Mouse (Mus musculus) cerebellum, adult 2 months (tissue): ENCODE measurements around the gene Ndufa12. TPM values are rescaled to one million over a fixed set of nuclear protein-coding genes. Genes with fewer than 3 reads are reported as not detected.

Experiments used
- DNase-seq, 2 experiments: peaks; one replicate each; pipeline ENCODE4 v3.0.0; 2021
- H3K27ac ChIP-seq: fragments of 200-500 bp; 2 replicates; pipeline ENCODE4 v1.5.1; 2012; ENCODE audit warnings: low read length, control low read depth, inconsistent platforms; ENCODE audit not compliant: insufficient read depth
- H3K27me3 ChIP-seq: fragments of 200-500 bp; 2 replicates; pipeline ENCODE4 v1.6.1; 2012; ENCODE audit warnings: inconsistent platforms, mild to moderate bottlenecking, low read length, moderate library complexity; ENCODE audit not compliant: control insufficient read depth, insufficient read depth
- H3K4me1 ChIP-seq: fragments of 200-500 bp; 2 replicates; pipeline ENCODE4 v1.6.1; 2011; ENCODE audit warnings: low read length; ENCODE audit not compliant: control insufficient read depth, insufficient read depth
- H3K4me3 ChIP-seq: fragments of 200-500 bp; replicated peaks from 2 replicates; pipeline ENCODE3; 2011; ENCODE audit warnings: mild to moderate bottlenecking, low read depth, low read length, control low read depth; ENCODE audit not compliant: insufficient read depth
- CTCF ChIP-seq: fragments of 200-500 bp; IDR thresholded peaks from 2 replicates; pipeline ENCODE4 v1.5.1; 2011; ENCODE audit warnings: low read depth, mild to moderate bottlenecking, control low read depth, low read length, moderate library complexity, borderline replicate concordance; ENCODE audit not compliant: insufficient read depth
- POLR2A ChIP-seq: fragments of 200-500 bp; IDR thresholded peaks from 2 replicates; pipeline ENCODE4 v1.6.1; 2011; ENCODE audit warnings: low read length, control low read depth, borderline replicate concordance; ENCODE audit not compliant: insufficient read depth
- WGBS: fragments of 180-500 bp; shearing (Covaris S2); methylation state at CpG from one replicate; pipeline ENCODE4 v1.1.7; 2018; 5-methylcytosine and 5-hydroxymethylcytosine counted together
- polyA plus RNA-seq: library from polyadenylated mRNA; depleted of rRNA; stranded (reverse); fragments of >200 nt; gene quantifications from 2 replicates; pipeline ENCODE4 v1.2.3, GENCODE M21; 2012

The Ndufa12 gene
- polyA plus RNA-seq, 1 experiment: 363 TPM

GRCm38 (mm10) chr10:94235200-94235599, 36.7 kb downstream of the Ndufa12 start:
- no peak for TF ChIP-seq CTCF
- no peak for TF ChIP-seq POLR2A
- WGBS: 42% methylated on average over 4 of the region's 4 CpGs
- no peak overlapping the region for H3K4me3 ChIP-seq
- no peaks in the 10 kb centered on the region for H3K27me3 ChIP-seq
- H3K27ac ChIP-seq: no peak overlapping the region
- peaks cover 5% of the 10 kb centered on the region for H3K4me1 ChIP-seq
- no peak for DNase-seq

GRCm38 (mm10) chr10:94241346-94241745, 42.8 kb downstream of the Ndufa12 start:
- H3K27me3 ChIP-seq: no peaks in the 10 kb centered on the region
- no peak overlapping the region for H3K4me3 ChIP-seq
- no peak overlapping the region for H3K27ac ChIP-seq
- no peaks in the 10 kb centered on the region for H3K4me1 ChIP-seq
- 51% methylated on average over 2 of the region's 2 CpGs for WGBS
- TF ChIP-seq POLR2A: no peak
- no peak for TF ChIP-seq CTCF
- DNase-seq: no peak

- Histone ChIP-seq H3K27me3 (no peaks in the 10 kb centered on the region), H3K4me1 (no peaks in the 10 kb centered on the region; the same call in 1 of the 2 replicates), H3K27ac (no peak overlapping the region), H3K4me3 (no peak overlapping the region)
- WGBS: 86% methylated on average over 7 of the region's 7 CpGs
- DNase-seq: no peak
- no peak for TF ChIP-seq POLR2A
- TF ChIP-seq CTCF: no peak
Measured at GRCm38 (mm10) chr10:94247748-94248349, 49.3 kb downstream of the Ndufa12 start.

GRCm38 (mm10) chr10:94249575-94250456, 51.3 kb downstream of the Ndufa12 start:
- H3K4me1 ChIP-seq: no peaks in the 10 kb centered on the region; the same call in 1 of the 2 replicates
- H3K27ac ChIP-seq: no peak overlapping the region
- WGBS: 44% methylated on average over 22 of the region's 22 CpGs
- no peaks in the 10 kb centered on the region for H3K27me3 ChIP-seq
- DNase-seq: peak in 1 of 2 experiments; percentile 10
- TF ChIP-seq POLR2A: no peak
- no peak for TF ChIP-seq CTCF
- H3K4me3 ChIP-seq: no peak overlapping the region

GRCm38 (mm10) chr10:94253260-94253807, 54.8 kb downstream of the Ndufa12 start:
- TF ChIP-seq POLR2A (no peak), CTCF (no peak)
- no peak overlapping the region for H3K4me3 ChIP-seq
- H3K27me3 ChIP-seq: no peaks in the 10 kb centered on the region; the same call in 1 of the 2 replicates
- 37% methylated on average over 17 of the region's 17 CpGs for WGBS
- no peak for DNase-seq
- H3K27ac ChIP-seq: no peak overlapping the region
- no peaks in the 10 kb centered on the region; the same call in 1 of the 2 replicates for H3K4me1 ChIP-seq

- WGBS: 87% methylated on average over 3 of the region's 3 CpGs
- H3K27ac ChIP-seq: no peak overlapping the region
- H3K4me3 ChIP-seq: no peak overlapping the region
- no peaks in the 10 kb centered on the region; the same call in 1 of the 2 replicates for H3K27me3 ChIP-seq
- TF ChIP-seq POLR2A: no peak
- no peak for TF ChIP-seq CTCF
- DNase-seq: no peak
- no peaks in the 10 kb centered on the region for H3K4me1 ChIP-seq
Measured at GRCm38 (mm10) chr10:94254766-94255165, 56.2 kb downstream of the Ndufa12 start.

GRCm38 (mm10) chr10:94255744-94256143, 57.2 kb downstream of the Ndufa12 start:
- Histone ChIP-seq H3K4me3 (no peak overlapping the region), H3K4me1 (no peaks in the 10 kb centered on the region), H3K27ac (no peak overlapping the region), H3K27me3 (no peaks in the 10 kb centered on the region; the same call in 1 of the 2 replicates)
- DNase-seq: no peak
- 57% methylated on average over 6 of the region's 6 CpGs for WGBS
- TF ChIP-seq POLR2A (no peak), CTCF (no peak)
